Mouse (Mus musculus) heart, embryonic 14.5 days (tissue): ENCODE measurements around the gene Megf6. TPM values are rescaled to one million over a fixed set of nuclear protein-coding genes. Genes with fewer than 3 reads are reported as not detected.
A peak's percentile ranks its signal among the peaks of the same experiment; 100 is the strongest.

Source experiments
- ATAC-seq: fragments of 200-750 bp; cut with Nextera tagmentation; 2 replicates; pipeline ENCODE4 v1.8.0; 2017; ENCODE audit warnings: low read depth, moderate TSS enrichment; ENCODE audit not compliant: insufficient number of reproducible peaks, insufficient read depth, low FRiP score
- H3K27ac ChIP-seq, 2 experiments: fragments of 200-500 bp in 1 of 2; fragments of 300-500 bp in 1 of 2; sonication (generic) in 1 of 2; replicated peaks in 1 of 2; 2 replicates each; pipeline ENCODE4 v1.5.1; 2012 to 2014; ENCODE audit warnings: low read depth in 2 of 2, low read length in 2 of 2, control low read depth in 1 of 2, mild to moderate bottlenecking in 1 of 2, mixed read lengths in 1 of 2; ENCODE audit not compliant: control insufficient read depth in 1 of 2, insufficient read depth in 1 of 2
- H3K27me3 ChIP-seq: fragments of 300-500 bp; sonication (generic); 2 replicates; pipeline ENCODE4 v1.6.1; 2014; ENCODE audit warnings: mild to moderate bottlenecking, low read length, control low read depth; ENCODE audit not compliant: control insufficient read depth, insufficient read depth
- H3K36me3 ChIP-seq: fragments of 300-500 bp; sonication (generic); 2 replicates; pipeline ENCODE4 v1.6.1; 2014; ENCODE audit warnings: mild to moderate bottlenecking, control low read depth, low read length, mixed read lengths; ENCODE audit not compliant: control insufficient read depth, insufficient read depth
- H3K4me1 ChIP-seq, 2 experiments: fragments of 200-500 bp in 1 of 2; fragments of 300-500 bp in 1 of 2; sonication (generic) in 1 of 2; 2 replicates each; pipeline ENCODE4 v1.6.1; 2012 to 2014; ENCODE audit warnings: low read length in 2 of 2, control low read depth in 1 of 2, mixed read lengths in 1 of 2; ENCODE audit not compliant: control insufficient read depth in 2 of 2, insufficient read depth in 2 of 2
- H3K4me2 ChIP-seq: fragments of 300-500 bp; sonication (generic); 2 replicates; pipeline ENCODE4 v1.6.1; 2014; ENCODE audit warnings: mild to moderate bottlenecking, low read length
- H3K4me3 ChIP-seq, 2 experiments: fragments of 200-500 bp in 1 of 2; fragments of 300-500 bp in 1 of 2; sonication (generic) in 1 of 2; 2 replicates each; pipeline ENCODE4 v1.5.1; 2012 to 2014; ENCODE audit warnings: low read length in 2 of 2, mild to moderate bottlenecking in 2 of 2, control low read depth in 1 of 2, low read depth in 1 of 2, moderate library complexity in 1 of 2; ENCODE audit not compliant: control insufficient read depth in 1 of 2, insufficient read depth in 1 of 2
- H3K9ac ChIP-seq: fragments of 300-500 bp; sonication (generic); 2 replicates; pipeline ENCODE4 v1.6.1; 2014; ENCODE audit warnings: mild to moderate bottlenecking, low read length
- H3K9me3 ChIP-seq: fragments of 300-500 bp; sonication (generic); 2 replicates; pipeline ENCODE4 v1.6.1; 2016; ENCODE audit warnings: low read length, control low read depth; ENCODE audit not compliant: control insufficient read depth
- WGBS: fragments of 180-500 bp; shearing (Covaris S2); extraction: QIAGEN DNeasy Blood & Tissue Kit; methylation state at CpG from one replicate; pipeline ENCODE4 v1.1.7; 2014; 5-methylcytosine and 5-hydroxymethylcytosine counted together
- polyA plus RNA-seq: library from polyadenylated mRNA; unstranded; fragments of >200 nt; fragmentation: Nextera tagmentation; extraction: Ambion mirVana; gene quantifications from 2 replicates; pipeline ENCODE4 v1.2.1, GENCODE M21; 2014

The Megf6 gene
- polyA plus RNA-seq, 1 experiment from 2014 or later = 39.8 TPM

DNA sequence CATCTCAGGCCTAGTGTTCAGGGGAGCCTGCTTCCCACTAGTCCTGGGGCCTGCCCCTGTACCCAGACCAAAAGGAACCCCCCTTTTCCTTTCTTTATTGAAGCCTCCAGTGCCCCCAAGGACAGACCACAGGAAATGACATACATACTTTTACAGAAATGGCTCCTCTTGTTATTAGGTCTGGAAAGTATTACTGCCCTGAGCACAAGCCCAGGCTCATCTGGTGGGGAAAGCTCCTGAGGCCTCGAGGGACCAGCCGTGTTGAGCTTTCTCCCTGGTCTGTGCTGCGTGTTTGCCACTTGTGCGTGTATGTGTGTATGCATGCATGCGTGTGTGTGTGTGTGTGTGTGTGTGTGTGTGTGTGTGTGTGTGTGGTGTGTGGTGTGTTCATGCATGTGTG is 90.2 kb downstream of the Megf6 start:
- 0 out of 2 replicates have a peak, but pooled peaks cover 4% of the 10 kb centered on the region for H3K9me3 ChIP-seq
- no peaks in the 10 kb centered on the region for H3K27me3 ChIP-seq
- WGBS = 91% methylated on average over 5 of the region's 5 CpGs
- peaks cover 4% of the 10 kb centered on the region; the same call in 1 of the 2 replicates for H3K36me3 ChIP-seq
- no peak overlapping the region for H3K9ac ChIP-seq
- H3K4me2 ChIP-seq = no peak overlapping the region
- H3K4me1 ChIP-seq = no peaks in the 10 kb centered on the region
- H3K27ac ChIP-seq = no peak overlapping the region
- H3K4me3 ChIP-seq = no peak overlapping the region
- no peak for ATAC-seq

DNA sequence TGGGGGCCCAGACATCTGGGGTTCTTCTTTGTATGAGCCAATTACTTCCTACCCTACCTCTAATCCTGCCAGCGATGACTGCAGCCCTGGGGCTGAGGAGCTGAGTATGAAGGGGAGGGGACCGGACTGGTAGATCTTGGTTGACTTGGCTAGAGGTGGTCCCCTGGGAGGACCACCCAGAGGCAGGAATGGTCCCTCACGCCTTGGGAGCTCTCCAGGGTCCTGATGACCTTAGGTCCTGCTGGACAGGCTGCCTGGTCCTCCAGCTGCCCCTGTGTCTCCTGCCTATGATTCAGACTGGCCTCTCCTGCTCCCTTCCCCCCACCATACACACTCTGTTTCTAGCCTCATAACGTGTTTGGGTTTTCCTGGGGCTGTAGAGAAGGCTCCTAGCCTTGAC is 91.5 kb downstream of the Megf6 start:
- no peaks in the 10 kb centered on the region for H3K27me3 ChIP-seq
- 0 out of 2 replicates have a peak, but pooled peaks cover 4% of the 10 kb centered on the region for H3K9me3 ChIP-seq
- no peaks in the 10 kb centered on the region for H3K4me1 ChIP-seq
- ATAC-seq = no peak
- H3K4me2 ChIP-seq = no peak overlapping the region
- 23% methylated on average over 4 of the region's 4 CpGs for WGBS
- peaks cover 9% of the 10 kb centered on the region; the same call in 1 of the 2 replicates for H3K36me3 ChIP-seq
- no peak overlapping the region for H3K9ac ChIP-seq
- H3K27ac ChIP-seq = no peak overlapping the region
- H3K4me3 ChIP-seq = no peak overlapping the region

DNA sequence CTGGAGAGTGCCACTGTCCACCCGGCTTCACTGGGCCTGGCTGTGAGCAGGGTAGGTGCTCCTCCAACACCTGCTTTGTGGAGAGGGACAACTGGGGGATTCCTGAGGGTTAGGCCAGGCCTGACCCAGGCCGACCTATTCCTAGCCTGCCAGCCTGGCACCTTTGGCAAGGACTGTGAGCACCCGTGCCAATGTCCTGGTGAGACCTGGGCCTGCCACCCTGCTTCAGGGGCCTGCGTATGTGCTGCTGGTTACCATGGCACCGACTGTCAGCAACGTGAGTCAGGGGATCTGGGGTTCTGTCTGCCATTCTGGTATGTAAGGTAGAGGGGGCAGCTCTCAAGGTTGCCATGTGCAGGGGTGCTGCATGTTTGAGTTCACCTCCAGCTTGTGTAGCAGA is 97.0 kb downstream of the Megf6 start:
- ATAC-seq = no peak
- Histone ChIP-seq H3K27me3 (no peaks in the 10 kb centered on the region), H3K4me2 (no peak overlapping the region), H3K9ac (no peak overlapping the region), H3K9me3 (0 out of 2 replicates have a peak, but pooled peaks cover 4% of the 10 kb centered on the region), H3K4me1 (no peaks in the 10 kb centered on the region), H3K27ac (no peak overlapping the region), H3K4me3 (no peak overlapping the region), H3K36me3 (peaks cover 16% of the 10 kb centered on the region; the same call in 1 of the 2 replicates)
- WGBS = 86% methylated on average over 6 of the region's 6 CpGs

DNA sequence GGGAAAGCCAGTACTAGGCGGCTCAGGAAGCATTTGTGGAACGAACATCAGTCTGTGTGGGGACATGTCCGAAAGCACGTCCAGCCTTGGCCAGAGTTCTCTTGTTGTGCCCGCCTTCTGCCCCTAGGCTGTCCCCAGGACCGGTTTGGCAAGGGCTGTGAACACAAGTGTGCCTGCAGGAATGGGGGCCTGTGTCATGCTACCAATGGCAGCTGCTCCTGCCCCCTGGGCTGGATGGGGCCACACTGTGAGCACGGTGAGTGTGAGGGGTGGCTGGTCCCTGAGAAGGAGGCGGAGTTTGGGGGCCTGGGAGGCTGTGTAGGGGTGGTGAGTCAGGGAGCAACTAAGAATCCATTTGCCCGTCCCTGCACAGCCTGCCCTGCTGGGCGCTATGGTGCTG is 99.0 kb downstream of the Megf6 start:
- no peaks in the 10 kb centered on the region for H3K9me3 ChIP-seq
- no peak overlapping the region for H3K4me2 ChIP-seq
- H3K27ac ChIP-seq = no peak overlapping the region
- WGBS = 41% methylated on average over 10 of the region's 10 CpGs
- 0 out of 2 replicates have a peak, but pooled peaks cover 12% of the 10 kb centered on the region for H3K36me3 ChIP-seq
- ATAC-seq = no peak
- H3K4me1 ChIP-seq = no peaks in the 10 kb centered on the region
- H3K4me3 ChIP-seq = no peak overlapping the region
- no peak overlapping the region for H3K9ac ChIP-seq
- no peaks in the 10 kb centered on the region for H3K27me3 ChIP-seq

DNA sequence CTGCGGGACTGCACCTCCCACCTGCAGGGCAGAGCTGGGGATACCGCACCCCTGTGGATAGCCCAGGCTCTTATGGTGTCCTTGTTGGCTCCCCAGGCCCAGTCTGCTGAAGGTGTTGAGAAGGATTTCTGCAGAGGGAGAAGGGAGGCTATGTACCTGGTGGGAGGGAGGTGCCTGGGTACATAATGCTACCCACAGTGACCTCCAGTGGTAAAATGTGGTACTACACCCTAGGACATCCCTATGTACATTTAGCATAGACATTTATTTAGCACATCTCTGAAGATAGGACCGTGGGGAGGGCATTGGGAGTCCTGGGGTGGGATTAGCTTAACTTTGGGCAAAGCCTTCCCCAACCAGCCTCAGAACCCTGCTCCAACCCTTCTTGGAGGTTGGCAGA is 102.5 kb downstream of the Megf6 start:
- no peak overlapping the region for H3K27ac ChIP-seq
- no peaks in the 10 kb centered on the region for H3K4me1 ChIP-seq
- H3K9me3 ChIP-seq = no peaks in the 10 kb centered on the region
- H3K4me2 ChIP-seq = no peak overlapping the region
- no peak overlapping the region for H3K9ac ChIP-seq
- no peak overlapping the region for H3K4me3 ChIP-seq
- no peak for ATAC-seq
- H3K27me3 ChIP-seq = no peaks in the 10 kb centered on the region
- 58% methylated on average over 3 of the region's 3 CpGs for WGBS
- 0 out of 2 replicates have a peak, but pooled peaks cover 11% of the 10 kb centered on the region for H3K36me3 ChIP-seq

DNA sequence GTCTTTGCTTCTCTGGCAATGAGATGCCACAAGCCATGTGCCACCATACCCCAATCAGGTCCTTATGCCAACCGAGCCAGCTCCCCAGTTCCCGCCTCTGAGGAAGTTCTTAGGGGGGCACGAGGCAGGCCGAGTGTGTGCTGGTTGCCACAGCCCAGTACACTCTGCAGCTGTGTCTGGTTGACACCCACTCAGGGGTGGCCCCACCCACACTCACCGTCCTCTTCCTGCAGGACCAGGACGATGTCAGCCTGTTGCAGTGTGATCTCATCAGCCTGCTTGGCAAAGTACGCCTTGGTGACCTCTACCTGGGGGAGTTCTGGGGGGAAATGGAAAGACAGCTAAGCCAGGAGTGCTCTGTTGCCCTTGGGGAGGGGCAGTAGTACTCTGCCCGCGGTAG is 109.0 kb downstream of the Megf6 start:
- no peak overlapping the region for H3K27ac ChIP-seq
- no peaks in the 10 kb centered on the region for H3K9me3 ChIP-seq
- no peaks in the 10 kb centered on the region for H3K4me1 ChIP-seq
- no peak overlapping the region for H3K9ac ChIP-seq
- no peaks in the 10 kb centered on the region for H3K27me3 ChIP-seq
- no peak overlapping the region for H3K4me3 ChIP-seq
- 56% methylated on average over 9 of the region's 9 CpGs for WGBS
- H3K4me2 ChIP-seq = no peak overlapping the region
- ATAC-seq = no peak
- H3K36me3 ChIP-seq = 0 out of 2 replicates have a peak, but pooled peaks cover 11% of the 10 kb centered on the region

DNA sequence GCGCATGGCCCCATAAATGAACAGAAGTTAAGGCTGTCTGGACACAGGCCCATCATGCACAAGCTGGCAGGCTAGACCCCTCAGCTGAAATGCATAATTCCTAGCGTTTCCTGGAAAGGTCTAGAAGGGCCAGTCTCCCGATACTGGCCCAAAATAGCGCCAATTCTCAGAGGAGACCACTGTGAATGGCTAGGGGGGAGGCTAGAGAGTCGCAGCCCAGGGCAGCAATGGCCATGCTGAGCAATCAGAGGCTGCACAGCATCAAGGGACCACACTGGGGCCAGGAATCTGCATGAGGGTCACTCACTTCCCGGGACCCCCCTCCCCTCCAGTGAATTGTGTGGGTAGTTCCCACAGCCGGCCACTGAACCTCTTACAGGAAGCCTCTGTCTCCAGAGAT is 113.1 kb downstream of the Megf6 start:
- Histone ChIP-seq H3K4me1 (no peaks in the 10 kb centered on the region), H3K4me2 (no peak overlapping the region), H3K27me3 (no peaks in the 10 kb centered on the region), H3K4me3 (no peak overlapping the region), H3K9me3 (no peaks in the 10 kb centered on the region), H3K36me3 (no peaks in the 10 kb centered on the region), H3K9ac (no peak overlapping the region), H3K27ac (no peak overlapping the region)
- ATAC-seq = no peak
- 60% methylated on average over 7 of the region's 7 CpGs for WGBS

DNA sequence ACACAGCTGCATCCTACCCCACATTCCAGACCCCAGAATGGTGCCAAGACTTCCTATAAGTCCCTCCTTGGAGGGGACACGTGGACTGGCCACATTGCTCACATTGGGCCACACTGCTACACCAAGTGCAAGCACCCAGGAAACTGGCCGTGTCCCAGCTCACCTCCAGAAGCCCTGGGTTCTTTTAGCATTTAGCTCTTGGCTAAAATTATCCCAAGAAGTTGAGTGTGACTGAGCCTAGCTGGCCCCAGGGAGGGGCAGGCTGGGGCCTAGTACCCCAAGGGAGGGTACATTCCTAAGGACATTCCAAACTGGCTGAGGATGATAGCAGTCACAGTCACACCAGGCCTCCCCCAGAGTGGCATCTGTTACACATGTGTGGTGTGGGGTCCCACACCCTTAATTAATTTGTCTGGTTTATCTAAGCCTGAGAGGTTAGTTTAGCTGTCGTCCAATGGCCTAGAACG is 123.2 kb downstream of the Megf6 start:
- H3K4me3 ChIP-seq = no peak overlapping the region
- no peak overlapping the region for H3K4me2 ChIP-seq
- H3K36me3 ChIP-seq = no peaks in the 10 kb centered on the region
- no peaks in the 10 kb centered on the region; the same call in 1 of the 2 replicates for H3K27me3 ChIP-seq
- H3K4me1 ChIP-seq = peaks cover 16 to 21% of the 10 kb centered on the region in 2 experiments
- peak overlapping the region in 1 of 2 experiments; percentile 12; a peak in 2 of 4 replicates for H3K27ac ChIP-seq
- peak overlapping the region; percentile 2; the same call in 1 of the 2 replicates for H3K9ac ChIP-seq
- WGBS = 26% methylated on average over 4 of the region's 4 CpGs
- ATAC-seq = no peak; the same call in 1 of the 2 replicates
- H3K9me3 ChIP-seq = no peaks in the 10 kb centered on the region
